Mouse (Mus musculus): ENCODE measurements at regions not wholly inside any gene's neighbourhood (a gene's known extent, or its start where the extent isn't known, plus 50 kb on each side); places are given as distances from the start of the nearest gene placed in this dataset.

GRCm38 (mm10) chr16:87295727-87296126 is 58.3 kb upstream of the N6amt1 start:
- 86% methylated on average over 5 of the region's 5 CpGs for WGBS
- no peak overlapping the region for H3K4me2 ChIP-seq (replicated peaks; ENCODE audit: low read depth, low read length, severe bottlenecking)
- no peak for ATAC-seq (ENCODE audit: low FRiP score, low read depth)
- H3K4me3 ChIP-seq (replicated peaks; ENCODE audit: low read length): no peak overlapping the region
- no peak for TF ChIP-seq POLR2A (IDR thresholded peaks at IDR 0.05; ENCODE audit: borderline replicate concordance, extremely low read depth, insufficient read depth, insufficient read length)
- no peaks in the 10 kb centered on the region for H3K4me1 ChIP-seq (ENCODE audit: control insufficient read depth, insufficient read depth, low read length)
- H3K27ac ChIP-seq (replicated peaks; ENCODE audit: low read depth, low read length): no peak overlapping the region
- no peaks in the 10 kb centered on the region for H3K36me3 ChIP-seq (ENCODE audit: control insufficient read depth, insufficient read depth, low read length)
- H3K27me3 ChIP-seq (ENCODE audit: control insufficient read depth, insufficient read depth, low read length): no peaks in the 10 kb centered on the region
- H3K9me3 ChIP-seq (ENCODE audit: control insufficient read depth, low read length): no peaks in the 10 kb centered on the region
- no peak for DNase-seq (ENCODE audit: low spot score)
- H3K9ac ChIP-seq (ENCODE audit: low read depth, low read length, severe bottlenecking): no peak overlapping the region

DNA sequence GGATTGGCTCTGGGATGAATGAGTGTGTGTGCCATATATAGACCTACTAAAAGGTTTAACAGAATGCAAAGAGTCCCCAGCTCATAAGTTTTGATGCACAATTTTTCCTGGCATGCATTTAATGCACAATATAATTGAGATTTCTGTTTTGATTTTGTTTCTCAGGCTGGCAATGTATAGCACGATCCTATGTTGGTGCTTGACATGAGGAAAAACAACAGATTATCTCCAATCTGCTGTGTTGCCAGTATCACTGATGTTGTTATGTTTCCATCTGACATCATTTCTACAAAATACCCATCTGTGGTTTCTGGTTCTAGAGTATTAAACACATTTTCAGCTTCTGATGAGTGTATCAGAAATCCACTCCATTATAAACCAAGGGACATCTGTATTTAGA is 61.2 kb upstream of the N6amt1 start:
- no peak overlapping the region for H3K9ac ChIP-seq (ENCODE audit: low read depth, low read length, severe bottlenecking)
- no peak for TF ChIP-seq POLR2A (IDR thresholded peaks at IDR 0.05; ENCODE audit: borderline replicate concordance, extremely low read depth, insufficient read depth, insufficient read length)
- no peak overlapping the region for H3K4me3 ChIP-seq (replicated peaks; ENCODE audit: low read length)
- H3K9me3 ChIP-seq (ENCODE audit: control insufficient read depth, low read length): no peaks in the 10 kb centered on the region
- H3K36me3 ChIP-seq (ENCODE audit: control insufficient read depth, insufficient read depth, low read length): no peaks in the 10 kb centered on the region
- H3K4me1 ChIP-seq (ENCODE audit: control insufficient read depth, insufficient read depth, low read length): no peaks in the 10 kb centered on the region
- 95% methylated on average over 1 of the region's 1 CpGs for WGBS
- no peaks in the 10 kb centered on the region for H3K27me3 ChIP-seq (ENCODE audit: control insufficient read depth, insufficient read depth, low read length)
- ATAC-seq (ENCODE audit: low FRiP score, low read depth) (no peak), DNase-seq (ENCODE audit: low spot score) (no peak)
- no peak overlapping the region for H3K27ac ChIP-seq (replicated peaks; ENCODE audit: low read depth, low read length)
- no peak overlapping the region for H3K4me2 ChIP-seq (replicated peaks; ENCODE audit: low read depth, low read length, severe bottlenecking)

- no peaks in the 10 kb centered on the region for H3K36me3 ChIP-seq (ENCODE audit: control insufficient read depth, insufficient read depth, low read length)
- no peak for ATAC-seq (ENCODE audit: low FRiP score, low read depth)
- H3K27ac ChIP-seq (replicated peaks; ENCODE audit: low read depth, low read length): no peak overlapping the region
- H3K4me3 ChIP-seq (replicated peaks; ENCODE audit: low read length): no peak overlapping the region
- H3K9me3 ChIP-seq (ENCODE audit: control insufficient read depth, low read length): no peaks in the 10 kb centered on the region
- H3K9ac ChIP-seq (ENCODE audit: low read depth, low read length, severe bottlenecking): no peak overlapping the region
- no peak for TF ChIP-seq POLR2A (IDR thresholded peaks at IDR 0.05; ENCODE audit: borderline replicate concordance, extremely low read depth, insufficient read depth, insufficient read length)
- no peaks in the 10 kb centered on the region for H3K4me1 ChIP-seq (ENCODE audit: control insufficient read depth, insufficient read depth, low read length)
- no peaks in the 10 kb centered on the region for H3K27me3 ChIP-seq (ENCODE audit: control insufficient read depth, insufficient read depth, low read length)
- DNase-seq (ENCODE audit: low spot score): no peak
- no peak overlapping the region for H3K4me2 ChIP-seq (replicated peaks; ENCODE audit: low read depth, low read length, severe bottlenecking)
- 74% methylated on average over 2 of the region's 2 CpGs for WGBS
These were observed 62.3 kb upstream of the N6amt1 start for GRCm38 (mm10) chr16:87291716-87292115.

- no peak overlapping the region for H3K4me3 ChIP-seq (replicated peaks; ENCODE audit: low read length)
- H3K27me3 ChIP-seq (ENCODE audit: control insufficient read depth, insufficient read depth, low read length): no peaks in the 10 kb centered on the region
- no peaks in the 10 kb centered on the region for H3K4me1 ChIP-seq (ENCODE audit: control insufficient read depth, insufficient read depth, low read length)
- H3K9me3 ChIP-seq (ENCODE audit: control insufficient read depth, low read length): 0 out of 2 replicates have a peak, but pooled peaks cover 4% of the 10 kb centered on the region
- 33% methylated on average over 2 of the region's 2 CpGs for whole genome bisulfite sequencing
- H3K27ac ChIP-seq (replicated peaks; ENCODE audit: low read depth, low read length): no peak overlapping the region
- no peaks in the 10 kb centered on the region for H3K36me3 ChIP-seq (ENCODE audit: control insufficient read depth, insufficient read depth, low read length)
- DNase-seq (ENCODE audit: low spot score): no peak
- TF ChIP-seq POLR2A (IDR thresholded peaks at IDR 0.05; ENCODE audit: borderline replicate concordance, extremely low read depth, insufficient read depth, insufficient read length): no peak
- ATAC-seq (ENCODE audit: low FRiP score, low read depth): no peak
- H3K9ac ChIP-seq (ENCODE audit: low read depth, low read length, severe bottlenecking): no peak overlapping the region
- no peak overlapping the region for H3K4me2 ChIP-seq (replicated peaks; ENCODE audit: low read depth, low read length, severe bottlenecking)
These were observed 68.3 kb upstream of the N6amt1 start for GRCm38 (mm10) chr16:87285639-87286038.

DNA sequence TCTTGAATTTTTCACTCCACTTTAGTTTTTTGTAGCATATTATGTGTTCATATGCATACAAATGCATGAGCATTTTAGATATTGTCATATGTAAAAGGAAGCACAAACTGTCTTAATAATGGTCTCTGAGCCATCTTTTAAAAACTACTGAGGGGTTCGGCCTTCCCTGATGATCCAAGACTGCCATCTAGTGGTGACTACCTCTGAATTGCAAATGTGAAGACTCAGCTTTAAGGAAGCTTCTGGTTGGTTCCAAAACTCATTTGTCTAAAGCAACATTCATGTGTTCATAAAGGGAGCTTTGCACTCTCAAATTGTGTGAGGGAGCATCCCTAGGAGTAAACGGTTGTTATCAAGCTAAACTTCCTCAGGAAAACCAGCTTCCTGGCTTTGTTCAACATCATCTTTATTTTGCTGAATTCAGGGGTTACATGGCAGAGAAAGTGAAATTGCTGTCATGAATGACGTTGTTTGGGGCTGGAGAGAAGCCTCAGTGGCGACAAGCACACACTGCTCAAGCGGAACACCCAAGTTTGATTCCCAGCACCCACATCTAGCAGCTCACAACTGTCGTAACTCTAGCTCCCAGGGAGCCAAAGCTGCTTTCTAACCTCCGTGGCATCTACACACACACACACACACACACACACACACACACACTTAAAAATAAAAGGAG is 69.0 kb upstream of the N6amt1 start:
- no peak for TF ChIP-seq POLR2A (IDR thresholded peaks at IDR 0.05; ENCODE audit: borderline replicate concordance, extremely low read depth, insufficient read depth, insufficient read length)
- no peaks in the 10 kb centered on the region for H3K27me3 ChIP-seq (ENCODE audit: control insufficient read depth, insufficient read depth, low read length)
- no peak overlapping the region for H3K4me3 ChIP-seq (replicated peaks; ENCODE audit: low read length)
- no peak overlapping the region for H3K27ac ChIP-seq (replicated peaks; ENCODE audit: low read depth, low read length)
- DNase-seq (ENCODE audit: low spot score) (no peak), ATAC-seq (ENCODE audit: low FRiP score, low read depth) (no peak)
- H3K4me2 ChIP-seq (replicated peaks; ENCODE audit: low read depth, low read length, severe bottlenecking): no peak overlapping the region
- no peaks in the 10 kb centered on the region for H3K4me1 ChIP-seq (ENCODE audit: control insufficient read depth, insufficient read depth, low read length)
- H3K9ac ChIP-seq (ENCODE audit: low read depth, low read length, severe bottlenecking): no peak overlapping the region
- H3K36me3 ChIP-seq (ENCODE audit: control insufficient read depth, insufficient read depth, low read length): no peaks in the 10 kb centered on the region
- H3K9me3 ChIP-seq (ENCODE audit: control insufficient read depth, low read length): 0 out of 2 replicates have a peak, but pooled peaks cover 4% of the 10 kb centered on the region
- 53% methylated on average over 7 of the region's 7 CpGs for WGBS

Data from limb, embryonic 14.5 days (tissue).